Mouse (Mus musculus) neural tube, embryonic 14.5 days (tissue): ENCODE measurements around the gene Tenm3. TPM values are rescaled to one million over a fixed set of nuclear protein-coding genes. Genes with fewer than 3 reads are reported as not detected.
A peak's percentile ranks its signal among the peaks of the same experiment; 100 is the strongest.

ENCODE experiments used
- ATAC-seq: fragments of 200-750 bp; cut with Nextera tagmentation; 2 replicates; pipeline ENCODE4 v1.8.0; 2017; ENCODE audit warnings: low read depth, mild to moderate bottlenecking, moderate TSS enrichment, moderate library complexity
- H3K27ac ChIP-seq: fragments of 300-500 bp; sonication (generic); 2 replicates; pipeline ENCODE4 v1.5.1; 2014; ENCODE audit warnings: low read depth, mild to moderate bottlenecking, control low read depth, low read length, moderate library complexity, mixed read lengths
- H3K27me3 ChIP-seq: fragments of 300-500 bp; sonication (generic); 2 replicates; pipeline ENCODE4 v1.6.1; 2014; ENCODE audit warnings: low read length; ENCODE audit not compliant: control insufficient read depth, insufficient read depth
- H3K36me3 ChIP-seq: fragments of 300-500 bp; sonication (generic); 2 replicates; pipeline ENCODE4 v1.6.1; 2014; ENCODE audit warnings: low read length, mixed read lengths; ENCODE audit not compliant: control insufficient read depth, insufficient read depth
- H3K4me1 ChIP-seq: fragments of 300-500 bp; sonication (generic); 2 replicates; pipeline ENCODE4 v1.6.1; 2014; ENCODE audit warnings: low read length; ENCODE audit not compliant: control insufficient read depth, insufficient read depth
- H3K4me2 ChIP-seq: fragments of 300-500 bp; sonication (generic); 2 replicates; pipeline ENCODE4 v1.6.1; 2014; ENCODE audit warnings: mild to moderate bottlenecking, low read depth, low read length, control low read depth
- H3K4me3 ChIP-seq: fragments of 300-500 bp; sonication (generic); 2 replicates; pipeline ENCODE4 v1.5.1; 2014; ENCODE audit warnings: low read depth, low read length, control low read depth, mixed read lengths
- H3K9ac ChIP-seq: fragments of 300-500 bp; sonication (generic); replicated peaks from 2 replicates; pipeline ENCODE4 v1.6.1; 2014; ENCODE audit warnings: low read depth, mild to moderate bottlenecking, control low read depth, low read length, mixed read lengths
- H3K9me3 ChIP-seq: fragments of 300-500 bp; sonication (generic); 2 replicates; pipeline ENCODE4 v1.6.1; 2016; ENCODE audit warnings: low read length; ENCODE audit not compliant: control insufficient read depth
- WGBS: fragments of 180-500 bp; shearing (Covaris S2); extraction: QIAGEN DNeasy Blood & Tissue Kit; methylation state at CpG from one replicate; pipeline ENCODE4 v1.1.7; 2014; 5-methylcytosine and 5-hydroxymethylcytosine counted together
- polyA plus RNA-seq: library from polyadenylated mRNA; unstranded; fragments of >200 nt; fragmentation: Nextera tagmentation; extraction: Ambion mirVana; gene quantifications from 2 replicates; pipeline ENCODE4 v1.2.1, GENCODE M21; 2014

Tenm3 gene
- polyA plus RNA-seq, 1 experiment from 2014 or later = 68.9 TPM

DNA sequence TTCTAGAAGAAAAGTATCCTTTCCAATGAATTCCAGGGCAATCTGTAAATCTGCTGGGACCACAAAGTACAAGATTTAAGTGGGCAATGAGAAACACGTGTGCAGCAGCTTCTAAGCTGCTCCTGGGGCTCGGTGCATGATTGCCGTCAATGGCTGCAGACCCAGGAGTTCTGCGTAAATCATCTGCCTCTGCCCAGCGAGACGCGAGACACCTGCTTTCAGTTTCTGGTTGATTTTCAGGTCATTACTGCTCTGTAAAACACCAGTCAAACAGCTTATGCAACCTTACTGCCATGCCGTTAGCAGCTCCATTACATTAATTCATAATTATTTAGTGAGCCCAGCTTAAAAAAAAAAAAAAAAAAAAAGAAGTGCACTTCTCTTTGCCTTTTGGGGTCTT, 543.7 kb downstream of the Tenm3 start:
- peaks cover 8% of the 10 kb centered on the region for H3K4me1 ChIP-seq
- no peak overlapping the region for H3K27ac ChIP-seq
- no peak overlapping the region for H3K9ac ChIP-seq
- no peak overlapping the region for H3K4me3 ChIP-seq
- ATAC-seq = no peak
- H3K36me3 ChIP-seq = peaks cover 7% of the 10 kb centered on the region; the same call in 1 of the 2 replicates
- H3K4me2 ChIP-seq = no peak overlapping the region
- no peaks in the 10 kb centered on the region for H3K9me3 ChIP-seq
- WGBS = 14% methylated on average over 8 of the region's 8 CpGs
- H3K27me3 ChIP-seq = no peaks in the 10 kb centered on the region

DNA sequence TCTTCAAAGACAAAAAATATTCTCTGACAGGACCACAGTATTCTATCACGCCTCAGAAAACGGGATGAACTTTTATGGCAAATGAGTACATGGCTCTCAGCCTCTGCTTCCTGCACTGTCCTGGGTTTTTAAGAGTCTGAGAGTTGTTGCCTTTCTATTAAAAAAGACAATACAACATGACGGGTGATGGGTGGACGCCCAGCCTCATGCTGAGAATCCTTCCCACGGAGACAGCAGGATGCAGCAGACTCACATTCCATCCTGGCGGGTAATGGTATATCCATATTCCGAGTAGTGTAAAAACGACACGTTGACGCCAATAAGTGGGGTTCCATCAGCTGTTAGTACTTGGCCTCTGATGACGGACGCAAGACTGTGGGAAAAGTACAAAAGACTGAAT, 544.4 kb downstream of the Tenm3 start:
- H3K4me3 ChIP-seq = no peak overlapping the region
- no peaks in the 10 kb centered on the region for H3K27me3 ChIP-seq
- H3K27ac ChIP-seq = no peak overlapping the region
- WGBS = 62% methylated on average over 12 of the region's 12 CpGs
- ATAC-seq = no peak
- H3K4me2 ChIP-seq = no peak overlapping the region
- no peak overlapping the region for H3K9ac ChIP-seq
- peaks cover 7% of the 10 kb centered on the region; the same call in 1 of the 2 replicates for H3K36me3 ChIP-seq
- H3K4me1 ChIP-seq = peaks cover 8% of the 10 kb centered on the region
- H3K9me3 ChIP-seq = no peaks in the 10 kb centered on the region

DNA sequence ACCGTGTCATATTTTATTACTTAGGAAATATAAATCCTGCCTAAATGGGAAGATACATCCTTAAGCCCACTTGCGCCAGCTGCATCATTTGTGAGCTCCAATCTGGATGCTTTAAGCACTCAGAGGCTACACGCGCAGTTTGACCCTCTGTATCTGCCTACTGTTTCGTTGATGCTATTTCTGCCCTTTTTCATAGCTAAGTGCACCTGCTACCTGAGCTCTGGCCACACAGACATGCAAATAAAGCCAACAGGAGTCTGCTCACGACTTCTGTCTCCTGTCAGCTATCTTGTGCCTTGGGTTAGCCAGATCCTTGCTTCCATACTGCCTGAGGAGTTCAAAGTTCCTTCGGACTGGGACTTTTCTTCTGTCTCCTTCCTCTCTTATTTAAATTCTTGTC, 547.4 kb downstream of the Tenm3 start:
- Histone ChIP-seq H3K27ac (no peak overlapping the region), H3K27me3 (no peaks in the 10 kb centered on the region), H3K9me3 (no peaks in the 10 kb centered on the region), H3K36me3 (peaks cover 9% of the 10 kb centered on the region; the same call in 1 of the 2 replicates), H3K4me2 (no peak overlapping the region), H3K4me3 (no peak overlapping the region), H3K4me1 (peaks cover 8% of the 10 kb centered on the region), H3K9ac (no peak overlapping the region)
- 87% methylated on average over 7 of the region's 7 CpGs for WGBS
- ATAC-seq = no peak

DNA sequence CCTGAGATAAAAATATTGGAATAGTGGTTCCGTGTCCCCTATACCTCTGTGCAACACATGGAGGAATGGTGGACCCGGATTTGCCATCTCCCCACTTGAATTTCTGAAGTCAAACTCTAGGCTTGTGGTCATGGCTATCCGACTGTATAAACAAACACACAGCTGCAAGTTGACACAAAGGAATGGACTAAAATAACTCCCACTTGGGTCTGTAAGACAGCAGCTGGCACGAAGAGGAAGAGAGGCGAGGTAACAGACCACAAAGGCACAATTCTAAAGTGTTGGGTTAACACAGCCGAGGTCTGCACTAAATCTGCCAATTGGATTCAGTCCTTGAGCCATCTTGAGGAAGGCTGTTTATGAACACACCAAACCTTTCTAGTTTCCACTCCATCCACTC, 548.2 kb downstream of the Tenm3 start:
- Histone ChIP-seq H3K36me3 (peaks cover 9% of the 10 kb centered on the region; the same call in 1 of the 2 replicates), H3K9me3 (no peaks in the 10 kb centered on the region), H3K4me3 (no peak overlapping the region), H3K4me1 (no peaks in the 10 kb centered on the region; the same call in 1 of the 2 replicates), H3K9ac (no peak overlapping the region), H3K27me3 (no peaks in the 10 kb centered on the region), H3K4me2 (no peak overlapping the region), H3K27ac (no peak overlapping the region)
- WGBS = 77% methylated on average over 6 of the region's 6 CpGs
- no peak for ATAC-seq

DNA sequence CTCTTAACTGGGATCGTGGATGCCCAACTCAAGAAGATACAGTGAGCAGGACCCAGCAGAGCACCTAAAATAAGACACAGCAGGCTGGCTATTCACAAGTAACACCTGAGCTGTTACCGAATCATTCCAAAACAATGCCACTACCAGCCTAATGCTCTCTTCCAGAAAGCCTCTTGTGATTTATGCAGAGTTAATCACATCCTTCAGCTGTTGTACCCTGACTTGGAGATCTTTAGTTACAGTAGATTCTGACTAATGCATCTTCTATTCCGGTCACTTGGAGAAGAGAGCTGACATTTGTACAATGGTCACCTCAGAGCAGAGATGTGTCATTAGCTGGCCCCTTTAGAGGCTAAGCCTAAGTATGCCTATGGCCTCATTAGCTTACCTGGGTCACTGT, 550.0 kb downstream of the Tenm3 start:
- Histone ChIP-seq H3K4me3 (no peak overlapping the region), H3K36me3 (peaks cover 6% of the 10 kb centered on the region; the same call in 1 of the 2 replicates), H3K27ac (no peak overlapping the region), H3K9ac (no peak overlapping the region), H3K4me2 (no peak overlapping the region), H3K9me3 (no peaks in the 10 kb centered on the region), H3K4me1 (no peaks in the 10 kb centered on the region), H3K27me3 (no peaks in the 10 kb centered on the region)
- 93% methylated on average over 3 of the region's 3 CpGs for WGBS
- no peak for ATAC-seq

DNA sequence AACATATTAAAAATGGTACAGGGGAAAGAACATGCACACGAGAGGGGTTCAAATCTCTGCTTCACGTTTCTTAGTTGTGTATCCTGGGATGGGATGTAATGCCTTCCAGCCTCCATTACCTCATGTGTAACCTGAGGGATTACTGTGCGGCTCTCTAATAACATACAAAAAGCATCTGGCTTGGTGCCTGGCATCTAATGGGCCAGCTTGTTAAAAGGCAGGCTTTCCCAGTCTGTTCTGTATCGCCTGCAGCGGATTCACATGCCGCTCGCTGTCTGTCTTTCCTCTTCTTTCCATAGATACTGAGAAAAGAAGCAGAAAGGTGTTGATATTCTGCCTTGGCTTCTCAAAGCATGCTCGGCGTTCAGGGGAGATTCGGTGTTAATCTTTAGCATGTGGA, 558.3 kb downstream of the Tenm3 start:
- no peaks in the 10 kb centered on the region for H3K4me1 ChIP-seq
- H3K27me3 ChIP-seq = no peaks in the 10 kb centered on the region
- no peaks in the 10 kb centered on the region for H3K36me3 ChIP-seq
- no peak overlapping the region for H3K4me2 ChIP-seq
- H3K9ac ChIP-seq = no peak overlapping the region
- H3K9me3 ChIP-seq = no peaks in the 10 kb centered on the region
- no peak overlapping the region for H3K27ac ChIP-seq
- no peak overlapping the region for H3K4me3 ChIP-seq
- 68% methylated on average over 10 of the region's 10 CpGs for WGBS
- ATAC-seq = no peak

DNA sequence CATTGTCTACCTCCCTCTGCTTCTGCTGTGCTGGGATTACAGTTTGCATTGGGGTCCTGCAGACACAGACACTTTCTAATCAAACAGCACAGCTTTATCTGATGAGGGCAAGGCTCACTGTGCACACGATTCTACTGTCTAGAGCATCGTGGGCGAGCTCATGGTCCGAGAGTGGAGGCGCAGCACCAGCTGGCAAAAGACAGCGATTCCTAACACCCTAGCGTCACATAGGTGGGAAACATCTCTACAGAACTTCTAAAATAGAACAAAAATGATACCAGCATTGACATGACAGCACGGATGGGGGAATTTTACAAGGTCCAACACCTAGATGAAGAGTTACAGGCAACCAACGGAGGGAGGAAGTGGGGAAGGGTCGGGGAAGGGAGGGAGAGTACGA, 561.9 kb downstream of the Tenm3 start:
- H3K36me3 ChIP-seq = peaks cover under 1% of the 10 kb centered on the region; the same call in 1 of the 2 replicates
- no peaks in the 10 kb centered on the region for H3K9me3 ChIP-seq
- ATAC-seq = no peak
- 95% methylated on average over 11 of the region's 11 CpGs for WGBS
- H3K4me2 ChIP-seq = no peak overlapping the region
- no peaks in the 10 kb centered on the region for H3K4me1 ChIP-seq
- no peaks in the 10 kb centered on the region for H3K27me3 ChIP-seq
- no peak overlapping the region for H3K4me3 ChIP-seq
- H3K9ac ChIP-seq = no peak overlapping the region
- H3K27ac ChIP-seq = no peak overlapping the region

DNA sequence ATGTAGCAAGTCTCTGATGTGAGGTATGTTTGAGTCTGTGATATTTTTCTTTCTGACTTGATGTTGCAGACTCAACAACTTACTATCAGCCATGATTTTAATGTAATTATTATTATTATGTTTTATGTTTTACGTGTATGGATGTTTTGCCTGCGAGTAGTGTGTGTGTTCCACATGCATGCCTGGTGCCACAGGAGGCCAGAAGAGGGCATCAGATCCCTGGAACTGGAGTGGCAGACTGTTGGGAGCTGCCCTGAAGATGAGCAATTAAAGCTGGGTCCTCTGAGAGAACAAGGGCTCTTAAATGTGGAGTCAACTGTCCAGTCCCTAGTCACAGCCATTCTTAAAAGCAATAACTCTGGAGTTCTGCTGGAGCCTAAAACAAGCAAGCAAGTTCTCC, 564.4 kb downstream of the Tenm3 start:
- WGBS = 91% methylated on average over 2 of the region's 2 CpGs
- Histone ChIP-seq H3K4me1 (no peaks in the 10 kb centered on the region), H3K36me3 (peaks cover 12% of the 10 kb centered on the region), H3K4me3 (no peak overlapping the region), H3K27ac (no peak overlapping the region), H3K9me3 (no peaks in the 10 kb centered on the region), H3K4me2 (no peak overlapping the region), H3K9ac (no peak overlapping the region), H3K27me3 (no peaks in the 10 kb centered on the region)
- no peak for ATAC-seq

DNA sequence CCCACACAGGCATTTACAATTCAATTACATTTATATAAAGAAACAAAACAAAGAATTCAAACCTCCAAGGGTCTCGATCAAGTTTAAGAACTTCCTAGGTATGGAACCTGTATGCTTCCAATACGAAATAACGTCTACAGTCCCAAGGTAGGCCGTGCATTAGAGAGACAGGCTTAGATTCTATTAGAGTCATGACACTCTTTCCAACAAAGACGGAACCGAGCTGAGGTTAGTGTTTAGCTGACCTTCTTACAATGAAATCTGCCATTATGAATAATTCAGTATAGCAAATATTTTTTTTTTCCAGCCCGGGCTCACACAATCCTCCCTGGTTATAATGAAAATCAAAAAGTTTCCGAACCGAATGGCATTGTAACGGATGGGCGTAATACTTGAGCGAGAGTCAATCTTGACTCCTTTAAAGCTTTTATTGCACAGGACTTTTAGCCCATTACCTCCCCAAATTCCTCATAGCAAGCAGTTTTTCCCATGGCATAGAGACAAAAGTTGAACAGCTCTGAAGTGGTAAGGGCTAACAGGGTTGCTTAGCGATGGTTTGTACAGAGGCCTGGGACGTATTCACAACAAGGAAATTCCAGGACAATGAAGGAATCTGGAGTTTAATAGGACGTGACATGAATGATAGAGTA, 565.6 kb downstream of the Tenm3 start:
- H3K36me3 ChIP-seq = peaks cover 12% of the 10 kb centered on the region
- no peak; the same call in 1 of the 2 replicates for ATAC-seq
- 36% methylated on average over 15 of the region's 15 CpGs for WGBS
- no peak overlapping the region for H3K4me3 ChIP-seq
- H3K4me2 ChIP-seq = no peak overlapping the region
- no peaks in the 10 kb centered on the region for H3K27me3 ChIP-seq
- H3K9ac ChIP-seq = no peak overlapping the region
- 0 out of 2 replicates have a peak overlapping the region, but pooled peaks have one; percentile 34 for H3K27ac ChIP-seq
- no peaks in the 10 kb centered on the region for H3K4me1 ChIP-seq
- H3K9me3 ChIP-seq = no peaks in the 10 kb centered on the region
